Mouse (Mus musculus): ENCODE data around the gene P2rx3. TPM values are rescaled to one million over a fixed set of nuclear protein-coding genes. Genes with fewer than 3 reads are reported as not detected.
A peak's percentile ranks its signal among the peaks of the same experiment; 100 is the strongest.

Gene P2rx3
- polyA plus RNA-seq, 1 experiment from 2014 or later = 0.44 TPM

DNA sequence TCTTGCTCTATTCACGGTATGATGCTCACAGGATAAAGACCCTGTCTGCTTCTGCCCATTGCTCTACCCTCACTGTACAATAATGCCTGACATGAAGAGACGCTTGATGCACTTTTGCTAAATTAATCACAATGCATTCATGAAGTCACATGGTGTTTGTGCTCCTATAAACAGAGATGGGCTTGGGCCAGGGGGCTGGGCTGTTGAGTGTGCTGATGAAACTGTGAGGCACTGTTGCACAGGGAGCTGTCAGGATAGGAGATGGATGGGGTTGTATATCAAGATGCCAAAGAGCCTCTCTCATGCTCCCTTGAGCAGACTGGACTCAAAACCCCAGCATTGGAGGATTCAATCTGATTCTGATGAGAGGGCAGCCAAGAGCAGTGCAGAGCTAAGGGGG, 4.1 kb downstream of the P2rx3 start:
- H3K9ac ChIP-seq (ENCODE audit: low read depth, low read length) = no peak overlapping the region
- no peak overlapping the region for H3K27ac ChIP-seq (ENCODE audit: low read depth, low read length)
- no peak overlapping the region for H3K4me2 ChIP-seq
- ATAC-seq (replicated peaks; ENCODE audit: insufficient number of reproducible peaks, low FRiP score, low TSS enrichment) = no peak
- H3K27me3 ChIP-seq (ENCODE audit: control insufficient read depth, insufficient read depth, low read length) = no peaks in the 10 kb centered on the region
- H3K4me1 ChIP-seq (ENCODE audit: control insufficient read depth, insufficient read depth, low read length) = 0 out of 2 replicates have a peak, but pooled peaks cover 2% of the 10 kb centered on the region
- H3K9me3 ChIP-seq (replicated peaks; ENCODE audit: control insufficient read depth, low read length) = no peaks in the 10 kb centered on the region
- H3K36me3 ChIP-seq (ENCODE audit: control insufficient read depth, insufficient read depth, low read length) = no peaks in the 10 kb centered on the region
- no peak overlapping the region for H3K4me3 ChIP-seq (ENCODE audit: low read depth, low read length)
- WGBS (ENCODE audit: insufficient replicate concordance) = 62% methylated on average over 2 of the region's 2 CpGs

DNA sequence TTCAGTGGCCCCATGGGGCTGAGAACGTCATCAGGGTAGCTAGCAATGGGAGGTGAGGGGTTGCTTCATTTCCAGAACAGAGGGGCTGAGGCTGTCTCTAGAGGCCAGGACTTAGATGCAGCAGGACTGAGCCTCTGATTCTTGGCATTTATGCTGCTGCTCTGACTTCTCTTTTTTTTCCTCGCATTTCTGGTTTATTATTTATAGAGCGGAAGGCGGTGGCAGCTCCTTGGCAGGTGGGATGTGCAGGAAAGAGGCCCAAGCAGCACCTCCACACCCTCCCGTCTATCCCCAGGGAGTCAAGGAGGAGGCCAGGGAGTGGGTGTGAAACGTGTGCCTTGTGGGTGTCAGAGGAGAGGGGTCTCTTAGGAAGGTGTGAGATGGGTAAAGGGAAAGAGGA, 6.3 kb downstream of the P2rx3 start:
- H3K9me3 ChIP-seq (replicated peaks; ENCODE audit: control insufficient read depth, low read length) = no peaks in the 10 kb centered on the region
- no peaks in the 10 kb centered on the region for H3K27me3 ChIP-seq (ENCODE audit: control insufficient read depth, insufficient read depth, low read length)
- no peak overlapping the region for H3K9ac ChIP-seq (ENCODE audit: low read depth, low read length)
- no peaks in the 10 kb centered on the region for H3K4me1 ChIP-seq (ENCODE audit: control insufficient read depth, insufficient read depth, low read length)
- no peak overlapping the region for H3K27ac ChIP-seq (ENCODE audit: low read depth, low read length)
- no peak overlapping the region for H3K4me3 ChIP-seq (ENCODE audit: low read depth, low read length)
- ATAC-seq (replicated peaks; ENCODE audit: insufficient number of reproducible peaks, low FRiP score, low TSS enrichment) = no peak
- no peaks in the 10 kb centered on the region for H3K36me3 ChIP-seq (ENCODE audit: control insufficient read depth, insufficient read depth, low read length)
- WGBS (ENCODE audit: insufficient replicate concordance) = 54% methylated on average over 6 of the region's 6 CpGs
- H3K4me2 ChIP-seq = no peak overlapping the region

GRCm38 (mm10) chr2:85029897-85030296, 7.4 kb downstream of the P2rx3 start:
- H3K4me2 ChIP-seq = no peak overlapping the region
- WGBS (ENCODE audit: insufficient replicate concordance) = 64% methylated on average over 6 of the region's 6 CpGs

GRCm38 (mm10) chr2:85027281-85027680, 10.0 kb downstream of the P2rx3 start:
- no peak overlapping the region for H3K4me3 ChIP-seq (ENCODE audit: low read depth, low read length)
- H3K4me2 ChIP-seq = no peak overlapping the region
- H3K9me3 ChIP-seq (replicated peaks; ENCODE audit: control insufficient read depth, low read length) = no peaks in the 10 kb centered on the region
- no peaks in the 10 kb centered on the region for H3K36me3 ChIP-seq (ENCODE audit: control insufficient read depth, insufficient read depth, low read length)
- no peaks in the 10 kb centered on the region for H3K4me1 ChIP-seq (ENCODE audit: control insufficient read depth, insufficient read depth, low read length)
- no peak overlapping the region for H3K9ac ChIP-seq (ENCODE audit: low read depth, low read length)
- no peak for ATAC-seq (replicated peaks; ENCODE audit: insufficient number of reproducible peaks, low FRiP score, low TSS enrichment)
- WGBS (ENCODE audit: insufficient replicate concordance) = 61% methylated on average over 5 of the region's 5 CpGs
- no peak overlapping the region for H3K27ac ChIP-seq (ENCODE audit: low read depth, low read length)
- no peaks in the 10 kb centered on the region for H3K27me3 ChIP-seq (ENCODE audit: control insufficient read depth, insufficient read depth, low read length)

More at GRCm38 (mm10) chr2:85029897-85030296, 7.4 kb downstream of the P2rx3 start:
- no peaks in the 10 kb centered on the region for H3K27me3 ChIP-seq (ENCODE audit: control insufficient read depth, insufficient read depth, low read length)
- ATAC-seq (replicated peaks; ENCODE audit: insufficient number of reproducible peaks, low FRiP score, low TSS enrichment) = no peak
- no peak overlapping the region for H3K4me3 ChIP-seq (ENCODE audit: low read depth, low read length)
- no peaks in the 10 kb centered on the region for H3K9me3 ChIP-seq (replicated peaks; ENCODE audit: control insufficient read depth, low read length)
- H3K9ac ChIP-seq (ENCODE audit: low read depth, low read length) = no peak overlapping the region
- no peaks in the 10 kb centered on the region for H3K36me3 ChIP-seq (ENCODE audit: control insufficient read depth, insufficient read depth, low read length)
- no peaks in the 10 kb centered on the region for H3K4me1 ChIP-seq (ENCODE audit: control insufficient read depth, insufficient read depth, low read length)
- H3K27ac ChIP-seq (ENCODE audit: low read depth, low read length) = no peak overlapping the region

DNA sequence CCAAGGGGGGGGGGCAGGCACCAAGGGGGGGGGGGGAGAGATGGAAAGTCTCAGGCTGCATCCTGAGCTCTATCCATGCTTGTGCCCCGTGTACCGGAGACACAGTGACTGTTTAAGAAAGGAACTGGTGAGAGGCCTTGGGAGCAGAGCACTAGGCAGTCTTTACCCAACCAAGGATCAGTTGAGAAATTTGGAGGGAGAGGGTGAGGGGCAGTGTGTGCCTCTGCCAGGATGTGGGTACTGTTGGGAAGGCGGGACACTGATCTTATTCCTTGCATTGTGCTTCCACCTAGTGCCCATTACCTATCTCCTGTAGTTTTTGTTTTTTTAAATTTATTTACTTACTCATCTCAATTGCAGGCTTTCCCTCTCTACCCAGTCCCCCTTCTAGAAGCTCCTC, 11.1 kb downstream of the P2rx3 start:
- peaks cover 2% of the 10 kb centered on the region; the same call in 1 of the 2 replicates for H3K27me3 ChIP-seq (ENCODE audit: control insufficient read depth, insufficient read depth, low read length)
- H3K4me1 ChIP-seq (ENCODE audit: control insufficient read depth, insufficient read depth, low read length) = no peaks in the 10 kb centered on the region
- H3K9ac ChIP-seq (ENCODE audit: low read depth, low read length) = no peak overlapping the region
- no peak overlapping the region for H3K4me3 ChIP-seq (ENCODE audit: low read depth, low read length)
- H3K27ac ChIP-seq (ENCODE audit: low read depth, low read length) = no peak overlapping the region
- H3K9me3 ChIP-seq (replicated peaks; ENCODE audit: control insufficient read depth, low read length) = no peaks in the 10 kb centered on the region
- no peaks in the 10 kb centered on the region for H3K36me3 ChIP-seq (ENCODE audit: control insufficient read depth, insufficient read depth, low read length)
- no peak overlapping the region for H3K4me2 ChIP-seq
- no peak for ATAC-seq (replicated peaks; ENCODE audit: insufficient number of reproducible peaks, low FRiP score, low TSS enrichment)
- WGBS (ENCODE audit: insufficient replicate concordance) = 57% methylated on average over 3 of the region's 3 CpGs

GRCm38 (mm10) chr2:85022043-85022442, 15.2 kb downstream of the P2rx3 start:
- no peak for ATAC-seq (replicated peaks; ENCODE audit: insufficient number of reproducible peaks, low FRiP score, low TSS enrichment)
- H3K27me3 ChIP-seq (ENCODE audit: control insufficient read depth, insufficient read depth, low read length) = peaks cover 2% of the 10 kb centered on the region; the same call in 1 of the 2 replicates
- H3K4me3 ChIP-seq (ENCODE audit: low read depth, low read length) = no peak overlapping the region
- no peak overlapping the region for H3K4me2 ChIP-seq
- no peaks in the 10 kb centered on the region for H3K9me3 ChIP-seq (replicated peaks; ENCODE audit: control insufficient read depth, low read length)
- no peaks in the 10 kb centered on the region for H3K36me3 ChIP-seq (ENCODE audit: control insufficient read depth, insufficient read depth, low read length)
- WGBS (ENCODE audit: insufficient replicate concordance) = 13% methylated on average over 4 of the region's 4 CpGs
- no peak overlapping the region for H3K27ac ChIP-seq (ENCODE audit: low read depth, low read length)
- no peak overlapping the region for H3K9ac ChIP-seq (ENCODE audit: low read depth, low read length)
- no peaks in the 10 kb centered on the region for H3K4me1 ChIP-seq (ENCODE audit: control insufficient read depth, insufficient read depth, low read length)

GRCm38 (mm10) chr2:85014588-85014982, 22.7 kb downstream of the P2rx3 start:
- no peak overlapping the region for H3K9ac ChIP-seq (ENCODE audit: low read depth, low read length)
- H3K36me3 ChIP-seq (ENCODE audit: control insufficient read depth, insufficient read depth, low read length) = no peaks in the 10 kb centered on the region
- no peak overlapping the region for H3K27ac ChIP-seq (ENCODE audit: low read depth, low read length)
- no peaks in the 10 kb centered on the region for H3K9me3 ChIP-seq (replicated peaks; ENCODE audit: control insufficient read depth, low read length)
- H3K27me3 ChIP-seq (ENCODE audit: control insufficient read depth, insufficient read depth, low read length) = no peaks in the 10 kb centered on the region
- ATAC-seq (replicated peaks; ENCODE audit: insufficient number of reproducible peaks, low FRiP score, low TSS enrichment) = no peak
- H3K4me2 ChIP-seq = no peak overlapping the region
- no peak overlapping the region for H3K4me3 ChIP-seq (ENCODE audit: low read depth, low read length)
- WGBS (ENCODE audit: insufficient replicate concordance) = 41% methylated on average over 3 of the region's 3 CpGs
- peaks cover 29% of the 10 kb centered on the region for H3K4me1 ChIP-seq (ENCODE audit: control insufficient read depth, insufficient read depth, low read length)

GRCm38 (mm10) chr2:85013826-85014587, 23.3 kb downstream of the P2rx3 start:
- no peak overlapping the region for H3K27ac ChIP-seq (ENCODE audit: low read depth, low read length)
- 80% methylated on average over 5 of the region's 5 CpGs for whole genome bisulfite sequencing (ENCODE audit: insufficient replicate concordance)
- no peaks in the 10 kb centered on the region for H3K9me3 ChIP-seq (replicated peaks; ENCODE audit: control insufficient read depth, low read length)
- H3K4me1 ChIP-seq (ENCODE audit: control insufficient read depth, insufficient read depth, low read length) = peaks cover 29% of the 10 kb centered on the region
- H3K36me3 ChIP-seq (ENCODE audit: control insufficient read depth, insufficient read depth, low read length) = no peaks in the 10 kb centered on the region
- H3K4me2 ChIP-seq = no peak overlapping the region
- no peak overlapping the region for H3K9ac ChIP-seq (ENCODE audit: low read depth, low read length)
- ATAC-seq (replicated peaks; ENCODE audit: insufficient number of reproducible peaks, low FRiP score, low TSS enrichment) = no peak
- H3K27me3 ChIP-seq (ENCODE audit: control insufficient read depth, insufficient read depth, low read length) = no peaks in the 10 kb centered on the region
- no peak overlapping the region for H3K4me3 ChIP-seq (ENCODE audit: low read depth, low read length)

DNA sequence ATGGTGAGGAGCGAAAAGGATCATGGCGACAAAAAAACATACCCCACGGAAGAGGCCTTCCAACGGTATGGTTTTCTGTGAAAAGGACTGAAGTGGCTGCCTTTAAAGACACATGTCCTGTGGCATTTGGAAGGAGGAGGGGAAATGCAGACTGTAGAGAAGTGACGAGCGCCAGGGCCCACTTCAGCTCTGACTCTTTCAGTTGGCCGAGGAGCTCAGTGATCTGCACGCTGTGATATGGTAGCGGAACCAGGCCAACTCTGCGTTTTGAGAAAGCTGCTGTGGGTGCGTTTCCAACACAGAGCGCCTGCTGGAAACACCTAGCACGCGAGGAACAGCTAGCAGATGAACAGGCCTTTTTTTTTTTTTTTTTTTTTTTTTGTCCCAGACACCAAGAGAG, 24.6 kb downstream of the P2rx3 start:
- H3K27ac ChIP-seq (ENCODE audit: low read depth, low read length) = peak overlapping the region; percentile 85
- peak overlapping the region; percentile 41 for H3K4me2 ChIP-seq
- H3K4me3 ChIP-seq (ENCODE audit: low read depth, low read length) = no peak overlapping the region
- H3K36me3 ChIP-seq (ENCODE audit: control insufficient read depth, insufficient read depth, low read length) = no peaks in the 10 kb centered on the region
- no peaks in the 10 kb centered on the region for H3K9me3 ChIP-seq (replicated peaks; ENCODE audit: control insufficient read depth, low read length)
- 60% methylated on average over 14 of the region's 14 CpGs for WGBS (ENCODE audit: insufficient replicate concordance)
- H3K27me3 ChIP-seq (ENCODE audit: control insufficient read depth, insufficient read depth, low read length) = no peaks in the 10 kb centered on the region
- peaks cover 29% of the 10 kb centered on the region for H3K4me1 ChIP-seq (ENCODE audit: control insufficient read depth, insufficient read depth, low read length)
- peak overlapping the region; percentile 28; the same call in 1 of the 2 replicates for H3K9ac ChIP-seq (ENCODE audit: low read depth, low read length)
- peak; percentile 65; the same call in 1 of the 2 replicates for ATAC-seq (replicated peaks; ENCODE audit: insufficient number of reproducible peaks, low FRiP score, low TSS enrichment)

All from heart, embryonic 11.5 days (tissue).